Mouse (Mus musculus) right cerebral cortex, postnatal 14 days (tissue): ENCODE measurements at regions not wholly inside any gene's neighbourhood (a gene's known extent, or its start where the extent isn't known, plus 50 kb on each side); places are given as distances from the start of the nearest gene placed in this dataset.

Experiments used
- DNase-seq: peaks from one replicate; pipeline ENCODE4 v3.0.0; 2022

DNA sequence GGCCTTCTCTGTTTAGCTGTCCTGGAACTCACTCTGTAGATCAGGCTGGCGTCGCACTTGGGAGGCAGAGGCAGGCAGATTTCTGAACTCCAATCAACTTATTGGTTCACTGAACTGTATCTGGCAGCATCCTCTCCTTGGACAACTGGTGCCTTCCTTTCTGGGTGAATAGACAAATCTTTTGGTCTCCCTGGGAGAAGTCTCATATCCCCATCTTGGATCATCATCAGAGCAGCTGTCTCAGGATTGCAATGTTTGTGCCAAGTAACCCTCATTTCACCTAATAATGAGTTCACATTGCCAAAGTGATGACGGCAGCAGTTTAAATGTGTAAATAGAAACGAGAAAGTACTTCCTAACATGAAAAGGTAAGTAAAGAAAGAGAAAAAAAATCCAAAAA lies 759.8 kb upstream of the Car8 start:
- DNase-seq = no peak

DNA sequence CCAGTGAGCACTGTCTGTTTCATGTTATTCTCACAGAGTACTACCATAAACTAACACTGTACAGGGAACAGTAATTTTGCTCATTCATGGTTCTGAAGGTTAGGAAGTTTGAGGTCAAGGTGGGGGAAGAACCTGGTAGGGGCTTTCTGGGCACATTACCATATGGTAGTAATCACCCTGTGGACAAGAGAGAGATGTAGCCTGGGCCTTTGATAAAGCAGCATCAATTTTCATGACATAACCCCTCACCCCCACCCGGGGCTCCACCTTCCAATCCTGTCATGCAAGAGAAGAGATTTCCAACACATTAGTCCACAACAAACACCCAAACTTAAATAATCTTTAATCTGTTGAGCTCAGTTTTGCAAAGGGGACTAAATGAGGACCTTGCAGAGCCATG lies 753.3 kb upstream of the Car8 start:
- DNase-seq = no peak

DNA sequence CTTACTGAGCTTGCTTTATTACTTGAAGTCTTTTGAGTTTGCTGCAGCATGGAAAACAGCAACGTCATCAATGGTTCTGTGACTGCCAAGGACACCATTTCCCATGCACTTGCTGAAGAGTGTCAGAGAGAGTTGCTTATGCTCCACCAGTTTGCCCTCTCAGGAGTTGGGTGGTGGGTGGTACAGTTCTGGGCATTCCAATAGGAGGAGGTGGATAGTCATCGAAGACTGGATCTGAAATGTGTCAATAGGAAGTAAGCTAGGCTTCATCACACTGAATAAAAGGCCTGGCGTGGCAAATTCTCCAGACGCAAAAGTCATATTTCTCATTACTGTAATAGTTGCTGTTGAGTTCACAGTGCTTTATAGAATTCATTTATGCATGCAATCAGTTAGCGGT lies 751.7 kb upstream of the Car8 start:
- no peak for DNase-seq

DNA sequence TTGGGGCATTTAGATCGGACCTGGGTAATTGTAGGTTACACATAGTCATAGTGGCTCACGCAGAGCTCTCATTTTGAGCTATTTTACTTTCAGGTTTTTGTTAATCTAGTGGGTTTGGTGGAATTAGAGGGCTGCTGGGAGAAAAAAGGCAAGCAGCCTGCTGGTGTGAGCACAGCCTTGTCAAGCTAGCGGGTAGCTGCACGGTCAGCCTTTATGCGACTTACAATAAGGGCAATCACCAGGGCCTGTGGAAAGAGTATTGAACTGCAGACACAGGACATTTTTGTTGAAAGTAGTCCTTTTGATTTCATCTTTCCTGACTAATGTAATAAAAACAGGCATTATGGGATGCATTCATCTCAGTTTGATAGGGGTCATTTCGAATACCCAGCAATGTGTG lies 750.8 kb upstream of the Car8 start:
- DNase-seq = no peak

DNA sequence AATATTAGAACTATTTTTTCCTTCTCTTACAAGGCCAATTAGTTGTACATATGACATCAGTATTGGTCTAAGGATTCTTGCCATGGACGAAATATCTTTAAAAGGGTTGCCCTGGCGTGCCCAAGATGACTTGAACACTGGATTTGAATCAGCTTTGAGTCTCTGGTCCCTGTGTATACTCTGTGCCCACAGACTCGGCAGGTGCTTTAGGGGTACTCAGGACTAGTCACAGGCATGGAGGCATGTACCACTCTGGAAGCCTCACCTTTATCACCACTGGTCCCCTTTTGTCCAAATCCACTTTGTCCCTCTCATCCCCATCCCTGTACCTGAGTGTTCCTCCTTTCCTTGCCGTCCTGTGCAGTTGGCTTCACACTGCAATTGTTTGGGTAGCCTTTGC lies 750.3 kb upstream of the Car8 start:
- no peak for DNase-seq

DNA sequence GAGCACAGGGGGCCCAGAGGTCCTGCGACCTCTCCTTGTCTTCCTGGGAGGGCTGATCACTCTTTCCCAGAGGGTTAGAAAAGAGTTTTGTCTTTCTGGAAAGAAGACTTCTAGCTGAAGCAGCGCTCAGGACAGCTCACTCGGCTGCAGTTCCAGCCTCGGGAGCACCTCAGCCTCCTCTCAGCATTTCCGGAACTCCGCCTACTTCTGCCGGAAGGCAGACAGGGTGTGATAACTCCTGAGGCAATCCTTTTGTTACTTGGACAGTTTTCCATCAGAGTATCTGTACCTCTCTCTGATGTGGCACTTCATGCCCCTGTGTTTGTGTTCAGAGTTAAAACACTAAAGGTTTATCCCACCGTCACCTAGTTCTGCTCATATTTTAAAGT lies 749.5 kb upstream of the Car8 start:
- no peak for DNase-seq

DNA sequence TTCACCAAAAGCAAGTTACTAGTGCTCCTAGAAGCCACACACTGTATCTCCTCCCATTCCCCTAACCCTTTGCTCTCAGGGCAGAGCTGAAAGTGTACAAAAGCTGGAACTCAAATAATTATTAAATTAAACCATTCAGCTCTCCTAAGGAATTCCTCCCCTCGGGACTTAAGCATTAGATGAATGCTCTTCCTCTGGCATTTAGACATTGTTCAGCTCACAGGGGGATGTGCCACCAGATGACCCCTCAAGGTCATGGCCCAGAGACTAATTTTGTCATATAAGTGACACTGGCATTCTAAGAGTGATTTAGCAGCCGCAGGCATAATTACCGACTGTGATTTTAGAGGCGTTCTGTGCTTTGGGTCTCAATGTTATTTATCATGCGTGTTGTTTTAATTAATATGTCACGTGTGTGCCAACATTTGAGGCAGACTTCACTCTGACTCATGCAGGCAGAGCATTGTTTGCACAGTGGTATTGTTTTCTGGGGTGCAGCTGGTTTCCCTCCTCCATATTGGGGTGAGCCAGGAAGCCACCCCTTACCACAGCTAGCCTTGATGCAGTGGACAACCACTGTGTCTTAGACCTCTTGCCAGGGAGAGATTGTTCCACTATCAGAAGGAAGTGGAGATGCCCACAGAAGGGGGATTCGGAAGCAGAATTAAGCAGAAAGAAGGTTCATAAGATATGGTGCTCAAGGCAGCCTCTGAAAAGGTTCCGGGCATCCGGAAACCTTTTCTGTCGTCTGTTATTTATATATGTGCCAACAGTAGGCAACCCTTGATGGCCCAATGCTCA lies 748.9 kb upstream of the Car8 start:
- DNase-seq = no peak

DNA sequence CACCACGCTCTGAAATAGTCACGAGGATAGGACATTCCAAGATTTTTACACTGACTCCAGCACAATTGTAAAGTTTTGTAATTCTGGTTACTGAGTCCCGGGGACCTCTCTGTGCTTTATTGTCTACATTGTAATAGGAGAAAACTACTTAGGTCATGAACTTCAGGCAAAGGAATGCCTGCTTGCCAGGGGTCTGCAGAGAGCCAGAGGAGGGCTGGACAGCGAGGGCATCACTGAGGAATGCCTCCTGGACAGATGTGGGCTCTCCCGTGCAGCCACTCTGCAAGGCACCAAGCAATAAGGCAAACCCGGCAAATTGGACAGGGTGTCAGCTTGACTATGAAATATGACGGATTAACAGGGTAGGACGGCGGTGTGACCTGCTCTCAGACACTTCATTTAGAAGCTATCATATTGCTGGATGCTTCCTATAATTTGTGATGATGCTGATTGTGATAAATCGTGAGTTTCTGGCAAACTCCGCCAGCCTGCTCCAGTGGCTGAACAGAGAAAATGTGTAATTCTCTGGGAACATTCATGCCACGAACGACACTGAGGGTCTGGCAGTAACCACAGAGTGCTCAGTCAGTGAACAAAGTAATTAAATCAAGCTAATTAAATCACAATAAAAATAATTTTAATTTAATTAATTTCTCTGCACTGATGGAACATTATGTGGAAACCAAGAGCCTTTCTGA lies 747.7 kb upstream of the Car8 start:
- no peak for DNase-seq

DNA sequence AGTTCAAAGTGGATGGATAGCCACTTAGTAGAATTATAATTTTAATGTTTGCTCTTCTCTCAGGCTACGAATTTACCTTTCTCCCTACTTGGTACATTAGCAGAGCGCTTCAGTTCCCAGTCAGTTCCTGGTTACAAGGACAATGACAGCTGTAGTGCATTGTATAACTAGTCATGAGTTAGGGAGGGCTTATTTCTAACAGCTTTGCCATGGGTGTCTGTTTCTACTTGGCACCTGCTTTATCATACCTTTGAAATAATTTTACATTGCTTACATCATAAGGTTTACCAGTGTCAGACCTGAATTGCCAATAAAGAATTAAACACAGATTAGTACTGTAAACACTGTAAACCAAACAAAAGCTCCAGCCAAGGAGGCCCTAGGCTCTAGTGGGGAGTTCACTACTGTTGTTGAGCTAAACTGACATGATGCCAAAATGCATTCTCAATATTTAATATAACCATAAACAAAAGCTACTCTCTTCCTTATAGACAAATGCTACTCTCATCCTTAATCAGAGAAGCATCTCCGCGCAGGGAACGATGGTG lies 745.3 kb upstream of the Car8 start:
- DNase-seq = no peak

DNA sequence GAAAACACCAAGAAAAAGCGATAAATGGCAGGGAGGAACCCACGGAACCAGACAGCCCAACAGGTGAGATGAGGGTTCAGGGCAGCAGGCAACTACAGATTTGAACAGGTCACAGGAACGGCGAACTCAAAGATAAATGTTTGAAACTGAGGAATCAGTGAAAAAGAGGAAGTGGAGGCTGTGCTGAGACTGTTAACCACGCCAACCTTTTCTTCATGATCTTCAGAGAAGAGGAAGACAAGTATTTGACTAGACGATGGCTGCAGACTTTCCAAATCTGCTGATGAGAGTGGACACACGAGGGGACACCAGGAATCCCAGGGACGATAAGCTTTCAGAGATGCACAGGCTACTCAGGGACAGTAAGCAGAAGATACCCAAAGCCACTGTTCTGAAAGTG lies 740.1 kb upstream of the Car8 start:
- no peak for DNase-seq

DNA sequence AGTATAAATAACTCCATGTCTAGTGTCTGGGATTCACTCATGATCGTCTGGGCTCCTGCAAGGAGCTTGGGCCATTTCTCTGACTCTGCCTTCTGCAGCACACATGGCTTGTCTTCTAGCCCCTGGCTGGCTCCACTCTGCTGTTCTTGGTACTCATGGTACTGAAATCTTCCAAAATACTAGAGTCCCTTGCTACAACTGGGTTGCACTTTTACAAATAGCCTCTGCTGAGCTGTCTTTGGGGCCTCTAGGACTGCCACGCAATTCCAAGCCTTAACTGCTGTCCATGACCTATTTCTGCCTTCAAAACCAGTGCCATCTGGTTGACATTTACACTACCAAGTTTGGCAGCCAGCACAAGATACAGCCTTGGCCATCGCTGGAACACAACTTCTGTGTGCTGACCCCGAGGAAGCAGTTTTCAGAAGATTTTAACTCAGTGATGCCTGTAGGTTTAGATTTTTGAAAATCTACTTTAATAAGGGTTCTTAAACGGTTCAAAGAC lies 731.2 kb upstream of the Car8 start:
- no peak for DNase-seq

DNA sequence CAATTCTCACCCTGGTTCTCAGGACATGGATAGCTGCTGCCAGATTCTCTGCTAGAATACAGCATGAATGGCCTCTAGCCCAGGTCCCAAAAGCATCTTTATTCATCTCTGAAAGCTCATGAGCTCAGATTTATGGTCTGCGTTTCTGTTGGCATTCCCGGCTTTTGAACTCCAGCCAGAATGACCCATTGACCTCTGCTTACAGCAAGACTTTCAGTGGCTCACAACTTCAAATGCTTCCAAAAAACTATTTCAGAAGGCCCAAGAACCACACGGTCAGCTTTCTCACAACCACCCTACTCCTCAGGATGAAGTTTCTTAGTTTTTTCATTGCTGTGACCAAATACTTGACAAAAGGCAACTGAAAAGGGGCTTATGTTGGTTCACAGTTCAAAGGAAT lies 729.9 kb upstream of the Car8 start:
- no peak for DNase-seq

DNA sequence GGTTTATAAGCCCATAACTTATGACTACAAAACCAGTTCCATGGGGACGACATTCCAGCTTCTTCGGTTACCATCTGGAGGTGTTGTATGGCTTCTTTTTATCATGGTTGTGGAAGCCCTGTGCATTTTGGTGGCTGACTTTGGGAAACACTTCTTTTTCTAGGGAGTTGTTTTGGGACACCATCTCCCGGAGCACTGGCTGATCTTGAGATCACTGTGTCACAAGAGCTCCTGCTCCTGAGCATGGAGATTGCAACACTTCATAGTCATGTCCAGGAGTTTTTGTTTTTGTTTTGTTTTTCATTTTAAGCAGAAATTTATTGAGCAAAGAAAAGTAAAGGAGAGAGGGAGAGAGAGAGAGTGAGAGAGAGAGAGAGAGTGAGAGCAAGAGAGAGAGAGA lies 729.1 kb upstream of the Car8 start:
- no peak for DNase-seq

DNA sequence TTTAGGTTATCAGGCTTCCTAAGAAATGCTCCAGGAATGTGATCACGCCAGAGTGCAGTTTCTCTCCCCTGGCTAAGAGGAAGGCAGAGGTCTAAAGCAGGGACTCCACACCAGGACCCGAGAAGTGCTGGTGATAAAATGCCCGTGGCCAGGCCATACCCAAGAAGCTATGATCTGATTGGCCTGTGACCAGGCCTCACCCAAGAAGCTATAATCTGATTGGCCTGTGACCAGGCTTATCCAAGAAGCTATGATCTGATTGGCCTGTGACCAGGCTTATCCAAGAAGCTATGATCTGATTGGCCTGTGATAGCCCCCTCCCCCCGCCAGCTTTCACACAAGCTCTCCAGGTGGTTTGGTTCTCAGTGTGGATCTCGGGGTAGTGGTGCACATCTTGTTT lies 726.7 kb upstream of the Car8 start:
- DNase-seq = no peak

DNA sequence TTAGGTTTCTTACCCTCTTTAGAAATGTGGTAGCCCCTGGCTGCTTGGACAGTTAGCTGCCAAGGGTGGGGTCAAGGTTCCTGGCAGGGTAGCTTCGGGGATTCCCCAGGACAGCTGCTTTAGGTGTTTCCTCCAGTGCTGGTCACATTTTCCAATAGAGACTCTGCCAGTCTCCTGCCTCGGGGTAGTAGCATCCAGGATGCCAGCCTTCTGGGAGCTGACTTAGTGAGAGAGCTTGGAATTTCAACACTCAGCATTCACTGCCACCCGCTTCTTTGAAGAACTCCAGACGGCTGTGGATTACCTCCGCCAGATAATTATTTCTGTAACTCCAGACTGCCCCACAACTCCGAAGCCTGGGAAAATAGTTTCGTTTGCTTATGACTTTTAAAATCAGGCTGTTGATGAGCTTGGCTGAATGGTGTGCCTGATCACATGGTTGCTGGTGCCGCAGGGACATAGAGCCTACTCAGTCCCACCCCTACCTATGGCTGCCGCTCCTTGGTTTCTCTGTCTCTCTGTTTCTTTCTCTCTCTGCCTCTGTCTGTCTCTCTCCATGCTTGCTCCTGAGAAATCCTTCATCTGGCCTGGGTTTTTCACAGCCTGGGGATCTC lies 724.2 kb upstream of the Car8 start:
- no peak for DNase-seq

DNA sequence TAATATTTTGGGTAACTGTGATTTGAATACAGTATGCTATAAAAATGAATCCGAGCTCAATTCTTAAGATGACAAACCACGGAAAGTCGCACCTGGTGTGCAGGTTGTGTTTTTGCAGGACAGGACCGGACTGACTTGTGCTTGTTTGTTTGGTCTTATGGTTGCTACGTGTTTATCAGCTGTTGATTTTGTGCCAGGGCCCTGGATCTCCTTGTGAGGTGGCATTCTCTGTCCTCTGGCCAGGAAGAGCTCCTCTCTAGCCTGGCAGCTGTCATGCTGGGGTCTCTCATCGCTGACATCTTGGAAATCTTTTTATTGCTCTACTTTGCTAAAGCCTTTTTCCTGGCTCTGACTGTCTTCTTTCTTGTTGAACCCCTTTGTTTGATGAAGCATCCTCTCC lies 723.0 kb upstream of the Car8 start:
- no peak for DNase-seq

DNA sequence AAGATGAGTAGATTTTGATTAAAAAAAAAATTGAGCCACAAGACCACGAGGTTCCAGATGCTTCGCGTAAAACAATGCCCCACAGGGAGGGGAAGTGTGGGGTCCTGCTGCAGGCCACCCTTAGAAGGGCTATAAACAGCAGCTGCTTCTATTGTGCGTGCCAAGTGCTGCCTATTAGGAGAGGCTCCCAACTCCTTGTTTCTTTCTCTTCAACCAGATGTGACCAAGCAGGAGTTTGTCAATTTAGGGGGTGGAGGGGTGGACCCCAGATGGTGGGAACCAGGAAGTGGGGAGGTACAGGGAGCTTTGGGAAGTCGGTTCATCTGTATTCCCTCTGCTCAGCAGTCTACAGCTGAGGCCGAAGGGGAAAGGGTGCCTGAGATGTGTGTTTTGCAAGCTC lies 718.9 kb upstream of the Car8 start:
- no peak for DNase-seq

DNA sequence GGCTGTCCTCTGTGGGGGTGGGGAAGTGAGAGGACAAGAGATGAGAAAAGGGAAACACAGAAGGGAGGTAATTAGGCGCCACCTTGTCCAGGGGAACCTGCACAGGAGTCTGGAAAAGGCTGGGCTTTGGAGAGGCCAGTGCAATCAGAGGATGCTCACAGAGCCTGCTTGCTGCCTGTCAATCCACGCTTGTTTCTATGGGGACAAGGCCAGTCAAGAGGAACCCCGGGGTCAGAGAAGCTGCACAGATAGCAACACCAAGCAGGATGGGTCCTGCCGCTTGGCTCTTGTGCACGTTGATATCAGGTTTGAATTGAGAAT lies 718.1 kb upstream of the Car8 start:
- no peak for DNase-seq

DNA sequence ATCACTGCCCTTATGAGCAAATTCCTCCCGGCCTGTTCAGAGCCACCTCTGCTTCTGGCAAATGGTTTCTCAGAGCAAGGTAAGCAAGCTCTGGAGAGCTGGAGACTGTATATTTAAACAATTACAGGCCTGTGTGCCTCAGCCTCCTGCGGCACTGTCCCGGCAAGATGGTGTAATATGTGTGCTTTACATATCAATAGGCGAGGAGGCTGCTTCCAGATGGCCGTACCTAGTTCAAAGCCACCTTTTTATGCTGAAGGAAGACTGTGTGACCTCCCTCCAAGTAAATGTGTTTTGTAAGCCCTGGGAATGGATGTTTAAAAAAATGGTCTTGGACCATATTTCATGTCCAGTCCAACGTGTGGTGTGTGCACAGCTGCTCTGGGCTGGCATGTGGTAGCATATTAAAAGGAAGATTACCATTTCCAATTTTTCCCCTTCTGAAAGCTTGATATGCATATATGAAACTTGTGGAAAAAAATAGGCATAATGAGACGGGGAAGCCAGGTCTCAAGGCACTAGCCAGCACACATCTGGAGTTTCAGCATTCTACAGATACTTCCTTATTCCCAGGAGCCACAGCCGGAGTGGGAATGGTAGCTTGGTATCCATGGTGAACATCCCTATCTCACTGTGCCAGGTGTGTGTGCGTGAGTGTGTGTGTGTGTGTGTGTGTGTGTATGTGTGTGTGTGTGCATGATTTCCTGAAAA lies 717.6 kb upstream of the Car8 start:
- DNase-seq = no peak

DNA sequence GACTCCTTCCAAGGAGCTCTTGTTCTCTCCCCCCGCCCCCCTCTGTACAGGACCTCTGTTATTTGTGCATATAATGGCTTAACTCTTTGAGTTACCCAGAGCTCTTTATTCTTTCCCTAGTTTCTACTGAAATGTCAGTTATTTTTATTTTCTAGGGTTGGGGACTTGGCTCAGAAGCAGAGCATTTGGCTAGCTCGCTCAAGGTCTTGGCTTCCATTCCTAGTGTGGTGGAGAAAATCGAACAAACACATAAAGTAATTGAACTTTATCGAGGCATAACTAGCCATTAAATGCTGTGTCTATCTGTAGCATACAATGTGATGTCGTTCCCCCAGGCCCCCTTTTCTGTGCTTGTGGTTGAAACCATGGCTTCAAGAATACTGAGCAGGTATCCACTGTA lies 716.5 kb upstream of the Car8 start:
- DNase-seq = no peak

DNA sequence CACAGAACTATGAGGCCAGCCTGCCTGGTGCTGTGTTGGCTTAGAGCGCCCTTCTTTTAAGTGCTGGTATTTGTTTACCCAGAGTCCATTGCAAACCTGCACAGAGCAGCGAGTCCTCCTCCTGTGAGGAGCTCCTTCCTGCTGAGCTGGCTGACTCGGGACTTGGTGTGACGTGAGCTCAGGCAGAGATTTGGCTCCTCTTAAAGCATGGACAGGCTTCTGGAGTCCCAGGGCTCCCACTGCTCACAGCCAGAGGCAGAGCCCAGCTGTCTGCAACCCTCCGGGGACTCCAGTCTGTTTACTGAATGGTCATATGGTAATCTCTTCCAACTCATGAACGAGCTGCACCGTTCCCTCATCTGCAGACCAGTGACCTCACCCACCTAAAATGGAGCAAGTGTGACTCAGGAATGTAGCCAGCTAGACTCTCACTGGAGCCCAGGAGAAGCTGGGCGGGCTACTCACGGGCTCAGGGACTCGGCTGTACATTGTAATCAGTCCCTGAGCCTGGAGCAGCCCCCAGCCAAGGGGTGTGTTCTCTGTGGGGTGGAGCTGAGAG lies 715.6 kb upstream of the Car8 start:
- no peak for DNase-seq

DNA sequence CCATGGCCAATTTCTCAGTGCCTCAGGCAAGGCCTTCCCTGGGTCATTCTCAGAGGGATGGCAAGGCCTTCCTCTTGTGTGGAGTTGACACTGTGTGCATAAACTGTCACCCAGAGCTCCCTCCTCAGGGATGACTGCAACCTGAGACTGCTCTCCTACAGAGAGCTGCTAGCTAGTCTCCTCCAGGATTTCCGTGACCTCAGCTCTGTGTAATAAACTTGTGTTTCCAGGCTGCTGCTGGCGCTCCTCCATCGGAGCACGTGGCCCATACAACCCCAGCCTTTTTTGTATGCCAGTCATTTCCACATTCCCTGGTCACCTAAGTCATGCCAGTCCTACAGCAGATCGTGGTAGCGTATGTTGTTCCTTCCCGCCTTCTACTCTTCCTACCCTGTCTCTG lies 714.3 kb upstream of the Car8 start:
- no peak for DNase-seq

DNA sequence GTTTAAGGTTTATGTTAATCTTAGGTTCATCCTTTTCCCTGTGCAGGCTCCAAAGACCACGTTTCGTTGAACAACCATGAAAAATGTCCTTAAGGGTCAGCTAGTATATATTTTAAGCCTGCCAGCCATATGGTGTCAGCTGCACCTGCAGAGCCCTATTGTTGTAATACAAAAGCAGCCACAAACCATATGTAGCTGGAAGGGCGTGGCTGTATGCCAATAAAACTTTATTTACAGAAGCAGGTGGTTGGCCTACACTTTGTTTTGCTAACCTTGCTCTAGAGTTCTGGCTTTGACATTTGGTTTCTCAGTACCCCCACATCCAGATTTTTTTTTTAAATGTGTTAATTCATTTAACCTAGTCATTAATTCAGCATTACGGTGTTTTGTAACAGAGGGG lies 711.1 kb upstream of the Car8 start:
- no peak for DNase-seq
